Mouse (Mus musculus) myocyte (in vitro differentiated cells): ENCODE results near the gene Nalcn. TPM values are rescaled to one million over a fixed set of nuclear protein-coding genes. Genes with fewer than 3 reads are reported as not detected.

ENCODE experiments used
- H3K27me3 ChIP-seq: one replicate; pipeline ENCODE4 v1.6.1; 2011; ENCODE audit not compliant: control insufficient read depth, insufficient read depth, insufficient read length
- H3K36me3 ChIP-seq: one replicate; pipeline ENCODE4 v1.6.1; 2011; ENCODE audit not compliant: control insufficient read depth, insufficient read depth
- H3K4me2 ChIP-seq: one replicate; pipeline ENCODE4 v1.6.1; 2011; ENCODE audit warnings: low read depth, control low read depth
- H3K4me3 ChIP-seq: one replicate; pipeline ENCODE4 v1.5.1; 2011; ENCODE audit warnings: mild to moderate bottlenecking, control low read depth, moderate library complexity
- H3K79me2 ChIP-seq: one replicate; pipeline ENCODE4 v1.6.1; 2011; ENCODE audit not compliant: control insufficient read depth, insufficient read depth
- H3ac ChIP-seq: one replicate; pipeline ENCODE4 v1.6.1; 2011; ENCODE audit not compliant: control insufficient read depth, insufficient read length
- CEBPB ChIP-seq: IDR thresholded peaks from 2 replicates; pipeline ENCODE4 v1.6.1; 2011; ENCODE audit warnings: mild to moderate bottlenecking, moderate library complexity; ENCODE audit not compliant: poor library complexity, insufficient read depth, severe bottlenecking
- E2F4 ChIP-seq: IDR thresholded peaks from one replicate; pipeline ENCODE4 v1.6.1; 2011; ENCODE audit warnings: mild to moderate bottlenecking, control low read depth, moderate library complexity; ENCODE audit not compliant: insufficient read depth
- MAX ChIP-seq: IDR thresholded peaks from one replicate; pipeline ENCODE4 v1.6.1; 2011; ENCODE audit warnings: low read depth, mild to moderate bottlenecking, control low read depth
- MYOD1 ChIP-seq, 3 experiments: IDR thresholded peaks; one replicate each; pipeline ENCODE4 v1.6.1; 2011; ENCODE audit warnings: control low read depth in 2 of 3, low read depth in 2 of 3, mild to moderate bottlenecking in 2 of 3, moderate library complexity in 1 of 3; ENCODE audit not compliant: insufficient read length in 2 of 3, control insufficient read depth in 1 of 3
- MYOG ChIP-seq, 3 experiments: IDR thresholded peaks; one replicate each; pipeline ENCODE4 v1.6.1; 2011; ENCODE audit warnings: control low read depth in 2 of 3, low read depth in 2 of 3, mild to moderate bottlenecking in 2 of 3; ENCODE audit not compliant: insufficient read length in 2 of 3, control insufficient read depth in 1 of 3, insufficient read depth in 1 of 3
- POLR2A ChIP-seq: IDR thresholded peaks from one replicate; pipeline ENCODE4 v1.6.1; 2011; ENCODE audit warnings: low read depth, mild to moderate bottlenecking, control low read depth, moderate library complexity; ENCODE audit not compliant: insufficient read length
- POLR2AphosphoS2 ChIP-seq: IDR thresholded peaks from one replicate; pipeline ENCODE4 v1.6.1; 2011; ENCODE audit warnings: low read depth, control low read depth; ENCODE audit not compliant: insufficient read length
- REST ChIP-seq: IDR thresholded peaks from one replicate; pipeline ENCODE4 v1.6.1; 2011; ENCODE audit warnings: mild to moderate bottlenecking, control low read depth, moderate library complexity; ENCODE audit not compliant: insufficient read depth, insufficient read length
- SRF ChIP-seq: IDR thresholded peaks from one replicate; pipeline ENCODE4 v1.6.1; 2011; ENCODE audit warnings: low read depth; ENCODE audit not compliant: control insufficient read depth, insufficient read length
- TCF12 ChIP-seq: IDR thresholded peaks from one replicate; pipeline ENCODE4 v1.6.1; 2011; ENCODE audit warnings: mild to moderate bottlenecking, control low read depth; ENCODE audit not compliant: poor library complexity, insufficient read depth, severe bottlenecking
- TCF3 ChIP-seq: IDR thresholded peaks from one replicate; pipeline ENCODE4 v1.6.1; 2011; ENCODE audit warnings: low read depth, control low read depth; ENCODE audit not compliant: insufficient read length
- USF1 ChIP-seq: IDR thresholded peaks from one replicate; pipeline ENCODE4 v1.6.1; 2011; ENCODE audit warnings: low read depth, mild to moderate bottlenecking, control low read depth, moderate library complexity
- polyA plus RNA-seq: library from polyadenylated mRNA; unstranded; fragments of >200 nt; fragmentation: generic; extraction: Trizol; gene quantifications from one replicate; pipeline ENCODE4 v1.2.1, GENCODE M21; 2012; ENCODE audit warnings: missing spikeins

The Nalcn gene
- polyA plus RNA-seq, 1 experiment = 0.01 TPM

DNA sequence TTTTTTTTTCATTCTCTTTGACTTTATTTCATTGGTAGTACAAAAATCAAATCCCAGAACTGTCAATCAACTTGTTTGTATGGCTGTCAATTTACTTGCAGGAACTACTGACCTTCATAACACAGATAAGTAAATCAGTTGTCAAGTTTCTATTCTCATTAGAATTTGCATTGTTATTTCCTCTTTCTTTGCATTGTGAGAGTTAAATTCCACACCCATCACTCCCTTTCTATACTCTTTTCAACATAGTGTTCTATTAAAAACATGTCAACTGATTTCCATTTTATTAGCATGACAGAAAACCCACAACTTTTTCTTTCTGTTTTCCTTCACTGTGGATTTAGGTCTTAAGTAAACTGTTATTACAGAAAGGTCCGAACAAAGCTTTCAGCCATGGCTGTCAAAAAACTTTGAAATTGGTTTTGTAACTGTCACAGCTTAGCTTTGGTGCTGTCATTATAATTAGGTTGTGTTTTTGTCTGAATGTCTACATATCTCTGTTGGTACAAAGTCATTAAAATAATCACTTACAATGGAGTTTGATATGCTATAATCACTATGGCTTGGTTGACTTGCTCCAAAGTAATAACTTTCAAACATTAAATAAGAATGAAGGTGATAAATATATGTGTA is 138.3 kb downstream of the Nalcn start:
- no peak overlapping the region for H3K4me2 ChIP-seq
- no peaks in the 10 kb centered on the region for H3K27me3 ChIP-seq
- TF ChIP-seq SRF = no peak
- no peaks in the 10 kb centered on the region for H3K79me2 ChIP-seq
- H3ac ChIP-seq = no peak overlapping the region
- no peak overlapping the region for H3K4me3 ChIP-seq
- no peaks in the 10 kb centered on the region for H3K36me3 ChIP-seq

GRCm38 (mm10) chr14:123462026-123462425 is 164.9 kb downstream of the Nalcn start:
- Histone ChIP-seq H3K79me2 (no peaks in the 10 kb centered on the region), H3K27me3 (no peaks in the 10 kb centered on the region), H3K4me2 (no peak overlapping the region), H3K4me3 (no peak overlapping the region), H3ac (no peak overlapping the region), H3K36me3 (no peaks in the 10 kb centered on the region)
- TF ChIP-seq USF1 (no peak), SRF (no peak), TCF3 (no peak), MYOG (IDR thresholded peaks at IDR 0.05; ENCODE audit: control insufficient read depth in 1 of 3, insufficient read depth in 1 of 3, insufficient read length in 2 of 3, low read depth in 2 of 3) (no peak), CEBPB (no peak), POLR2A (no peak), MYOD1 (IDR thresholded peaks at IDR 0.05; ENCODE audit: control insufficient read depth in 1 of 3, insufficient read length in 2 of 3, low read depth in 2 of 3) (no peak), MAX (no peak), POLR2AphosphoS2 (no peak), E2F4 (no peak), REST (no peak), TCF12 (no peak)

DNA sequence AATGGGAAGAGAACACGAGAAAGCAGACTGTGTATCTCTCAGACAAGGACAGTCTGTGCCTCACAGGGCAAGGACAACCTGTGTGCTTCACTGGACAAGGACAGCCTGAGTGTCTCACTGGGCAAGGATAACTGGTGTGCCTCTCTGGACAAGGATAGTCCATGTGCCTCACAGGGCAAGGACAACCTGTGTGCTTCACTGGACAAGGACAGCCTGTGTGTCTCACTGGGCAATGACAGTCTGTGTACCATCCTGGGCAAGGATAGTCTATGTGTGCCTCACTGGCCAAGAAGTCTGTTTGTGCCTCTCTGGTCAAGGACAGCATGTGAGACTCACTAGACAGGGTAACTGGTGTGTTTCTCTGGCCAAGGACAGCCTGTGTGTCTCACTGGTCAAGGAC is 180.9 kb downstream of the Nalcn start:
- Histone ChIP-seq H3K36me3 (no peaks in the 10 kb centered on the region), H3K27me3 (no peaks in the 10 kb centered on the region), H3ac (no peak overlapping the region), H3K79me2 (no peaks in the 10 kb centered on the region), H3K4me2 (no peak overlapping the region), H3K4me3 (no peak overlapping the region)
- TF ChIP-seq TCF3 (no peak), POLR2AphosphoS2 (no peak), TCF12 (no peak), SRF (no peak), CEBPB (no peak), MYOD1 (IDR thresholded peaks at IDR 0.05; ENCODE audit: control insufficient read depth in 1 of 3, insufficient read length in 2 of 3, low read depth in 2 of 3) (no peak), POLR2A (no peak), E2F4 (no peak), USF1 (no peak), MYOG (IDR thresholded peaks at IDR 0.05; ENCODE audit: control insufficient read depth in 1 of 3, insufficient read depth in 1 of 3, insufficient read length in 2 of 3, low read depth in 2 of 3) (no peak), MAX (no peak), REST (no peak)

- no peak for TF ChIP-seq CEBPB
- TF ChIP-seq TCF3 = no peak
- TF ChIP-seq MYOD1 (IDR thresholded peaks at IDR 0.05; ENCODE audit: control insufficient read depth in 1 of 3, insufficient read length in 2 of 3, low read depth in 2 of 3) = no peak
- TF ChIP-seq E2F4 = no peak
- no peak for TF ChIP-seq SRF
- H3K36me3 ChIP-seq = no peaks in the 10 kb centered on the region
- H3K4me3 ChIP-seq = no peak overlapping the region
Observed at GRCm38 (mm10) chr14:123435542-123435941, 191.4 kb downstream of the Nalcn start.

GRCm38 (mm10) chr14:123376167-123376855 is 250.6 kb downstream of the Nalcn start:
- no peaks in the 10 kb centered on the region for H3K79me2 ChIP-seq
- no peak overlapping the region for H3ac ChIP-seq
- no peak for TF ChIP-seq SRF
- no peak for TF ChIP-seq MAX
- TF ChIP-seq MYOG (IDR thresholded peaks at IDR 0.05; ENCODE audit: control insufficient read depth in 1 of 3, insufficient read depth in 1 of 3, insufficient read length in 2 of 3, low read depth in 2 of 3) = no peak
- TF ChIP-seq POLR2AphosphoS2 = no peak
- TF ChIP-seq E2F4 = no peak
- TF ChIP-seq POLR2A = no peak
- TF ChIP-seq REST = no peak
- TF ChIP-seq MYOD1 (IDR thresholded peaks at IDR 0.05; ENCODE audit: control insufficient read depth in 1 of 3, insufficient read length in 2 of 3, low read depth in 2 of 3) = no peak
- no peak for TF ChIP-seq TCF12
- TF ChIP-seq USF1 = no peak
- no peaks in the 10 kb centered on the region for H3K36me3 ChIP-seq
- no peak overlapping the region for H3K4me3 ChIP-seq
- H3K27me3 ChIP-seq = no peaks in the 10 kb centered on the region
- no peak overlapping the region for H3K4me2 ChIP-seq

More at GRCm38 (mm10) chr14:123435542-123435941, 191.4 kb downstream of the Nalcn start:
- Histone ChIP-seq H3ac (no peak overlapping the region), H3K79me2 (no peaks in the 10 kb centered on the region), H3K27me3 (no peaks in the 10 kb centered on the region), H3K4me2 (no peak overlapping the region)
